Mouse (Mus musculus) E14TG2a.4 (cell line): ENCODE results near the gene Dync1i1.

Experiments
- CTCF ChIP-seq: conservative IDR thresholded peaks from 2 replicates; pipeline ENCODE4 v1.5.1; 2014; ENCODE audit warnings: low read length
- POU5F1 ChIP-seq: IDR thresholded peaks from 2 replicates; pipeline ENCODE4 v1.6.1; 2014; ENCODE audit warnings: low read length, borderline replicate concordance

- TF ChIP-seq CTCF = no peak
- no peak for TF ChIP-seq POU5F1
These were observed 77.5 kb downstream of the Dync1i1 start for GRCm38 (mm10) chr6:5802840-5803491.
